Mouse (Mus musculus): ENCODE data around the gene Sat2. TPM values are rescaled to one million over a fixed set of nuclear protein-coding genes. Genes with fewer than 3 reads are reported as not detected.

Sat2 gene
- polyA plus RNA-seq, 1 experiment from 2014 or later: 18.1 TPM

DNA sequence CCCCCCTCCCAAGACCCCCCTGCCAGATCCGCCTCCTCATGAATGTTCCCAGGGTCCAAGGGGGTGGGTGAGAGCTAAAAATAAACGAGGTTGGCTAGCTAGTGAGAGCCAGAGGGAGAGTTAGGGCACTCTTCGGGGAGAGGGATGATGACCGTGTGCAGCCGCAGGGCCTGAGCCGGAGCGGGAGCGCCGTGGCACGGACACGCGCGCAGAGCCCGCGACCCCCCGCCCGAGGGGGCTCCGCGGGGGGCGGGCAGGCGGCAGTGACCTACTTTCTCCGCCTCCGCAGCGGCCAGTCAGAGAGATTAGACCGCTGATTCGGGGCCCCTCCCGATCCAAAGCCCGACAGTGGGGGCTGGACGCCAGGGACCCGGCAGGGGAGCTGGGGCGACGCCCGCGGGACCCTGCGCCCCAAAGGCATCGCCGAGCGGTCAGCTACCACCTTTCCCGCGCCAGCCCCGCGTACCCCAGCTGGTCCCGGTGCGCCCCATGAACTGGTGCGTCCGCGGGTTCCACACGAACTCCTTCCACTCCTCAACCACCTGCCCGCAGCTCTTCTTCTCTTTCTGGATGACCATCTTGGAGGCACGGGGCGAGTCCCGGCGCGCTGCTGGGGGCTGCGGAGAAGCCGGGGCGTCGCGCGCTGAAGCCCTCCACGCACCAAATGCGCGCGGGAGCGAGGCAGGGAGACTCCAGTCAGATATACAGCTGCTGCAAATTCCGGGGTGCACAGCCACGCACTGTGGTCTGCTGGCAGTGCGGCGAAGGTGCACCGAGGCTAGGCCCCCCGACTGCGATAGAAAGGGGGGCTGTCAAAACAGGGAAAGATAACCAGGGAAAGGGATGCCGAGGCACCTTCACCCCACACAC, 16.8 kb upstream of the Sat2 start:
- H3K4me3 ChIP-seq (ENCODE audit: low read depth, low read length): peak overlapping the region; percentile 59
- H3K36me3 ChIP-seq (ENCODE audit: control insufficient read depth, insufficient read depth, low read length): no peaks in the 10 kb centered on the region
- H3K27ac ChIP-seq (ENCODE audit: low read depth): no peak overlapping the region
- H3K4me2 ChIP-seq (ENCODE audit: low read length): peak overlapping the region; percentile 100
- H3K9ac ChIP-seq (ENCODE audit: low read length): peak overlapping the region; percentile 53
- H3K4me1 ChIP-seq (replicated peaks; ENCODE audit: control insufficient read depth, insufficient read depth, low read length): peaks cover 35% of the 10 kb centered on the region
- 0 out of 2 replicates have a peak, but pooled peaks cover 11% of the 10 kb centered on the region for H3K27me3 ChIP-seq (replicated peaks; ENCODE audit: control insufficient read depth, insufficient read depth, low read length)
- no peaks in the 10 kb centered on the region for H3K9me3 ChIP-seq (ENCODE audit: control insufficient read depth, low read length)
- DNase-seq (ENCODE audit: low spot score) (peak; percentile 72), ATAC-seq (replicated peaks; ENCODE audit: low FRiP score, low TSS enrichment, low read depth) (peak; percentile 48)
- under 1% methylated on average over 71 of the region's 73 CpGs for WGBS

DNA sequence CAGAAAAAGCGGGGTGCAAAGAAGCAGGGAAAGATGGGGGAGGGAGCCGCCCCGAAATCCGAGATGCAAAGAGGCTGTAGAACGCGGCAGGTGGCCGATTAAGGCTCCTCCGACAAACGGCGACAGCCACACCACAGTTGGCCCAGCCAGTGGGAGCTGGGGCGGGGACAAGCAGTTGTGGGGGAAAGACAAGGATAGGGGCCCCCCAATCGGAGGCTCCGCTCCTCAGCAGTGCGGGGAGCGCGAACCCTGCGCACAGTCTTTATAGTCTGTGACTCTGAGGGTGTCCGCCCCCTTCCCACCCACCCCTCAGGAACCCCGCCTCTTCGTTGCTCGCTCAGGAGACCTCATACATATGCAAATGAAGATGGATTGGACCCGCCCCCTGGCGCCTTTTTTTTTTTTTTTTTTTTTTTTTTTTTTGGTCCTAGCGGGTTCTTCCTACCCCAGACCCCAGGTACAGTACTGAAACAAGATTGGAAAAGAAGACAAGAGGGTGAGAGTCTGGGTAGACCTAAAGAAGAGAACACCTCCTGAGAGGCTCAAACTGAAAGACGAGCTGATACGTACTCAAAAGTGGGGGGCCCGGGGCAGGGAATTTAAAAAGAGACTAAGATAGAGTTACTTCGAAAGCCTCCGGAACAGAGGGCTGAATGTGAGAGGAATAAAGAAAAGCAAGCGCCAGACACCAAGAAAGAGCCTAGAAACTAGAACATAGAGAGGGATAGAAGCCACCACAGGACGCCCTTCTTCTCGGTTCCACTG, 15.9 kb upstream of the Sat2 start, which contains the start of gene Atp1b2:
Gene Atp1b2 (minus strand): TSS at position 217 of the 765 bp plus-strand sequence.
- H3K4me1 ChIP-seq (replicated peaks; ENCODE audit: control insufficient read depth, insufficient read depth, low read length): peaks cover 26% of the 10 kb centered on the region
- 2% methylated on average over 32 of the region's 32 CpGs for WGBS
- ATAC-seq (replicated peaks; ENCODE audit: low FRiP score, low TSS enrichment, low read depth) (peak; percentile 84), DNase-seq (ENCODE audit: low spot score) (peak; percentile 87)
- peak within 1 kb of the TSS; percentile 53 for H3K9ac ChIP-seq (ENCODE audit: low read length)
- no peaks in the 10 kb centered on the region for H3K36me3 ChIP-seq (ENCODE audit: control insufficient read depth, insufficient read depth, low read length)
- H3K4me2 ChIP-seq (ENCODE audit: low read length): peak within 1 kb of the TSS; percentile 100
- no peak within 1 kb of the TSS for H3K27ac ChIP-seq (ENCODE audit: low read depth)
- H3K27me3 ChIP-seq (replicated peaks; ENCODE audit: control insufficient read depth, insufficient read depth, low read length): 0 out of 2 replicates have a peak, but pooled peaks cover 11% of the 10 kb centered on the region
- peak within 1 kb of the TSS; percentile 59 for H3K4me3 ChIP-seq (ENCODE audit: low read depth, low read length)
- H3K9me3 ChIP-seq (ENCODE audit: control insufficient read depth, low read length): no peaks in the 10 kb centered on the region

DNA sequence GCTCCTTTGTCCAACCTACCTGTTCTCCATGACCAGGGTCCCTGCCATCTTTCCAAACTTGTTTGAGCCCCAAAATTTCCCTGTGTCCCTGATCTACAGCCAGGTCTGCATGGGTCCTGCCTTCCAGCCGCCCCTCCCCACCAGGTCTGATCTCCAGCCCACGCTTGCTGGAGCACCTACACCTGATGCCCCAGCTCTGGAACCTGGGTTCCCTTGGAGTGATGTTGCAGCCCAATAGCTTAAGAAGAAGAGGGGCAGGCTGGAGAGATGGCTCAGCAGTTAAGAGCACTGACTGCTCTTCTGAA, 15.4 kb upstream of the Sat2 start:
- no peak overlapping the region for H3K9ac ChIP-seq (ENCODE audit: low read length)
- DNase-seq (ENCODE audit: low spot score) (peak; percentile 58), ATAC-seq (replicated peaks; ENCODE audit: low FRiP score, low TSS enrichment, low read depth) (no peak)
- no peak overlapping the region for H3K27ac ChIP-seq (ENCODE audit: low read depth)
- H3K4me2 ChIP-seq (ENCODE audit: low read length): peak overlapping the region; percentile 100
- H3K4me1 ChIP-seq (replicated peaks; ENCODE audit: control insufficient read depth, insufficient read depth, low read length): peaks cover 21% of the 10 kb centered on the region
- no peaks in the 10 kb centered on the region for H3K36me3 ChIP-seq (ENCODE audit: control insufficient read depth, insufficient read depth, low read length)
- no peaks in the 10 kb centered on the region for H3K9me3 ChIP-seq (ENCODE audit: control insufficient read depth, low read length)
- H3K27me3 ChIP-seq (replicated peaks; ENCODE audit: control insufficient read depth, insufficient read depth, low read length): 0 out of 2 replicates have a peak, but pooled peaks cover 11% of the 10 kb centered on the region
- 51% methylated on average over 2 of the region's 2 CpGs for WGBS
- 0 out of 2 replicates have a peak overlapping the region, but pooled peaks have one; percentile 59 for H3K4me3 ChIP-seq (ENCODE audit: low read depth, low read length)

GRCm38 (mm10) chr11:69606832-69607231, 15.0 kb upstream of the Sat2 start:
- no peak overlapping the region for H3K4me3 ChIP-seq (ENCODE audit: low read depth, low read length)
- no peak for ATAC-seq (replicated peaks; ENCODE audit: low FRiP score, low TSS enrichment, low read depth)
- no peak for DNase-seq (ENCODE audit: low spot score)

GRCm38 (mm10) chr11:69608525-69608924, 13.3 kb upstream of the Sat2 start:
- H3K36me3 ChIP-seq (ENCODE audit: control insufficient read depth, insufficient read depth, low read length): no peaks in the 10 kb centered on the region
- 85% methylated on average over 3 of the region's 3 CpGs for WGBS
- ATAC-seq (replicated peaks; ENCODE audit: low FRiP score, low TSS enrichment, low read depth) (no peak), DNase-seq (ENCODE audit: low spot score) (no peak)
- no peaks in the 10 kb centered on the region for H3K9me3 ChIP-seq (ENCODE audit: control insufficient read depth, low read length)
- H3K4me1 ChIP-seq (replicated peaks; ENCODE audit: control insufficient read depth, insufficient read depth, low read length): peaks cover 14% of the 10 kb centered on the region; the same call in 1 of the 2 replicates
- no peak overlapping the region for H3K4me2 ChIP-seq (ENCODE audit: low read length)
- H3K27me3 ChIP-seq (replicated peaks; ENCODE audit: control insufficient read depth, insufficient read depth, low read length): 0 out of 2 replicates have a peak, but pooled peaks cover 11% of the 10 kb centered on the region
- no peak overlapping the region for H3K27ac ChIP-seq (ENCODE audit: low read depth)
- H3K4me3 ChIP-seq (ENCODE audit: low read depth, low read length): no peak overlapping the region
- H3K9ac ChIP-seq (ENCODE audit: low read length): no peak overlapping the region

More at GRCm38 (mm10) chr11:69606832-69607231, 15.0 kb upstream of the Sat2 start:
- H3K4me1 ChIP-seq (replicated peaks; ENCODE audit: control insufficient read depth, insufficient read depth, low read length): peaks cover 17% of the 10 kb centered on the region
- no peak overlapping the region for H3K4me2 ChIP-seq (ENCODE audit: low read length)
- 0 out of 2 replicates have a peak, but pooled peaks cover 11% of the 10 kb centered on the region for H3K27me3 ChIP-seq (replicated peaks; ENCODE audit: control insufficient read depth, insufficient read depth, low read length)
- H3K9ac ChIP-seq (ENCODE audit: low read length): no peak overlapping the region
- H3K27ac ChIP-seq (ENCODE audit: low read depth): no peak overlapping the region
- H3K9me3 ChIP-seq (ENCODE audit: control insufficient read depth, low read length): no peaks in the 10 kb centered on the region
- 94% methylated on average over 2 of the region's 2 CpGs for WGBS
- no peaks in the 10 kb centered on the region for H3K36me3 ChIP-seq (ENCODE audit: control insufficient read depth, insufficient read depth, low read length)

- Histone ChIP-seq H3K9me3 (ENCODE audit: control insufficient read depth, low read length) (no peaks in the 10 kb centered on the region), H3K4me1 (replicated peaks; ENCODE audit: control insufficient read depth, insufficient read depth, low read length) (peaks cover 17% of the 10 kb centered on the region; the same call in 1 of the 2 replicates), H3K4me2 (ENCODE audit: low read length) (no peak overlapping the region), H3K27me3 (replicated peaks; ENCODE audit: control insufficient read depth, insufficient read depth, low read length) (0 out of 2 replicates have a peak, but pooled peaks cover 7% of the 10 kb centered on the region), H3K4me3 (ENCODE audit: low read depth, low read length) (no peak overlapping the region), H3K9ac (ENCODE audit: low read length) (no peak overlapping the region), H3K27ac (ENCODE audit: low read depth) (no peak overlapping the region), H3K36me3 (ENCODE audit: control insufficient read depth, insufficient read depth, low read length) (no peaks in the 10 kb centered on the region)
- 56% methylated on average over 7 of the region's 7 CpGs for WGBS
- no peak for ATAC-seq (replicated peaks; ENCODE audit: low FRiP score, low TSS enrichment, low read depth)
- no peak for DNase-seq (ENCODE audit: low spot score)
These were observed 12.4 kb upstream of the Sat2 start for GRCm38 (mm10) chr11:69609416-69609815.

GRCm38 (mm10) chr11:69610899-69611298, 10.9 kb upstream of the Sat2 start:
- H3K4me3 ChIP-seq (ENCODE audit: low read depth, low read length): no peak overlapping the region
- peaks cover 10% of the 10 kb centered on the region; the same call in 1 of the 2 replicates for H3K4me1 ChIP-seq (replicated peaks; ENCODE audit: control insufficient read depth, insufficient read depth, low read length)
- no peak overlapping the region for H3K4me2 ChIP-seq (ENCODE audit: low read length)
- no peaks in the 10 kb centered on the region for H3K36me3 ChIP-seq (ENCODE audit: control insufficient read depth, insufficient read depth, low read length)
- 46% methylated on average over 4 of the region's 4 CpGs for WGBS
- H3K27me3 ChIP-seq (replicated peaks; ENCODE audit: control insufficient read depth, insufficient read depth, low read length): no peaks in the 10 kb centered on the region
- ATAC-seq (replicated peaks; ENCODE audit: low FRiP score, low TSS enrichment, low read depth) (no peak), DNase-seq (ENCODE audit: low spot score) (no peak)
- no peak overlapping the region for H3K27ac ChIP-seq (ENCODE audit: low read depth)
- H3K9me3 ChIP-seq (ENCODE audit: control insufficient read depth, low read length): no peaks in the 10 kb centered on the region
- no peak overlapping the region for H3K9ac ChIP-seq (ENCODE audit: low read length)

- H3K4me2 ChIP-seq (ENCODE audit: low read length): peak overlapping the region; percentile 37
- no peaks in the 10 kb centered on the region for H3K27me3 ChIP-seq (replicated peaks; ENCODE audit: control insufficient read depth, insufficient read depth, low read length)
- peak; percentile 47; the same call in 1 of the 2 replicates for ATAC-seq (replicated peaks; ENCODE audit: low FRiP score, low TSS enrichment, low read depth)
- WGBS: 13% methylated on average over 19 of the region's 19 CpGs
- H3K4me1 ChIP-seq (replicated peaks; ENCODE audit: control insufficient read depth, insufficient read depth, low read length): peaks cover 7% of the 10 kb centered on the region; the same call in 1 of the 2 replicates
- no peaks in the 10 kb centered on the region for H3K9me3 ChIP-seq (ENCODE audit: control insufficient read depth, low read length)
- 0 out of 2 replicates have a peak overlapping the region, but pooled peaks have one; percentile 16 for H3K9ac ChIP-seq (ENCODE audit: low read length)
- H3K4me3 ChIP-seq (ENCODE audit: low read depth, low read length): no peak overlapping the region
- no peak overlapping the region for H3K27ac ChIP-seq (ENCODE audit: low read depth)
- no peaks in the 10 kb centered on the region for H3K36me3 ChIP-seq (ENCODE audit: control insufficient read depth, insufficient read depth, low read length)
- peak; percentile 97 for DNase-seq (ENCODE audit: low spot score)
These were observed 8.1 kb upstream of the Sat2 start for GRCm38 (mm10) chr11:69613553-69614256.
